In the genomic region with DNA sequence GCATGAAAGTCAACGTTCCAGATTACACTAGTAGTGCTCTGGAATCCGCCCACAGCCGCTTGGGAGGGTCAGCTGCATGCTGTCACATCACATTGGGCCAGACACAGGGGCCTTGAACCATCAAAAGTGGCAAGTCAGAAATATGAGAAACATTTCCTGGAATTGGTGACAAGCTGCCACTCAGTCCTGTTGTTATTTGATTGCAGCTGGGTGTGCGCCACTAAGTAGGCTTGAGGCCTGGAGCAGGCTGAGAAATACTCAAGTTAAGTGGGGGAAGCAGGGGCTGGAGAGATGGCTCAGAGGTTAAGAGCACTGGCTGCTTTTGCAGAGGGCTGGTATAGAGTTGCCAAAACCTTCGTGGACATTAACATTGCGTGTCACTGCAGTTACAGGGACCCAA, we compare ENCODE assay signal across 14 mouse cellular contexts.
"Had no signal": no experiment of that assay in that cellular context is flagged by ENCODE, and none has a peak within 500 bp of the region (broad histone marks: within the 10 kb centered on the region; RNA-seq: fewer than 3 reads in every experiment).

No protein-coding gene starts in this region.

- H3K27ac ChIP-seq: intestine, embryonic 15.5 days; kidney, embryonic 15.5 days; limb, embryonic 15.5 days; liver, embryonic 12.5 days; midbrain, embryonic 10.5 days; neural tube, embryonic 15.5 days; stomach, postnatal 0 days had no signal

- H3K4me1 ChIP-seq: liver, embryonic 12.5 days; neural tube, embryonic 15.5 days had no signal

- ATAC-seq: intestine, embryonic 15.5 days; liver, embryonic 12.5 days had no signal

- H3K9ac ChIP-seq: intestine, embryonic 15.5 days; kidney, embryonic 15.5 days; limb, embryonic 15.5 days; liver, embryonic 12.5 days; neural tube, embryonic 15.5 days had no signal

- H3K4me2 ChIP-seq: intestine, embryonic 15.5 days; kidney, embryonic 15.5 days; limb, embryonic 15.5 days; liver, embryonic 12.5 days; neural tube, embryonic 15.5 days had no signal

- DNase-seq: kidney, adult 2 months; kidney, postnatal 25 days; layer of hippocampus, adult 9-11 months; layer of hippocampus, postnatal 36 days; midbrain, embryonic 14.5 days; thymus, postnatal 4 days had no signal

- H3K36me3 ChIP-seq: intestine, embryonic 15.5 days; kidney, embryonic 15.5 days; limb, embryonic 15.5 days; liver, embryonic 12.5 days; midbrain, embryonic 10.5 days; neural tube, embryonic 15.5 days had no signal

- H3K9me3 ChIP-seq: intestine, embryonic 15.5 days; kidney, embryonic 15.5 days; limb, embryonic 15.5 days; liver, embryonic 12.5 days; midbrain, embryonic 10.5 days; neural tube, embryonic 15.5 days had no signal

- H3K4me3 ChIP-seq: intestine, embryonic 15.5 days; kidney, embryonic 15.5 days; limb, embryonic 15.5 days; liver, embryonic 12.5 days; midbrain, embryonic 10.5 days; myocyte; neural tube, embryonic 15.5 days had no signal

- H3K27me3 ChIP-seq: intestine, embryonic 15.5 days; kidney, embryonic 15.5 days; limb, embryonic 15.5 days; liver, embryonic 12.5 days; neural tube, embryonic 15.5 days had no signal
